Mouse (Mus musculus): Measurements from ENCODE around the gene Mrps21. TPM values are rescaled to one million over a fixed set of nuclear protein-coding genes. Genes with fewer than 3 reads are reported as not detected.

Mrps21 gene
- polyA plus RNA-seq, 1 experiment, result 441 TPM

DNA sequence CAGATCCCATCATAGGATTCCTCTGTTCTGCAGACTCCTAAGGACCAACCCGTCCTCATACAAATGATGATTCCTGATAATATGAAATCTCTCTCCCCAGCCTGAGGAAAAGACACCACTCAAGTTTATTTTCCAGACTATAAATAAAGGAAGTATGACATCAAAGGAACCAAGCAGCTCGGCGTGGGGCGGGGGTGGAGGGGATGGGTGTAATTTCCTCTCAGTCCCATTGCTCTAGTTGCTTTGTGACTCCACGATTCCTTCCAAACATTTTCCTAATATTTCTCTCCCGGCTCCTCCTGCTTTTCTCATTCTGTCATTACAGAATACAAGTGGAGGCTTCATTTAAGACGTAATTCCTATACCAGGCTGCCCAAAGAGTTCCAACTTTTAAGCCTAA is 21.8 kb upstream of the Mrps21 start:
- H3K36me3 ChIP-seq (ENCODE audit: control insufficient read depth, insufficient read depth), result no peaks in the 10 kb centered on the region
- peaks cover 22% of the 10 kb centered on the region for H3K79me2 ChIP-seq (ENCODE audit: control insufficient read depth, insufficient read depth)
- peaks cover 15% of the 10 kb centered on the region for H3K79me3 ChIP-seq (ENCODE audit: low read depth)
- no peak overlapping the region for H3ac ChIP-seq (ENCODE audit: control insufficient read depth, insufficient read length, low read depth)
- peak overlapping the region; percentile 86 for H3K4me3 ChIP-seq (ENCODE audit: insufficient read depth, poor library complexity, severe bottlenecking)
- TF ChIP-seq MYOG (IDR thresholded peaks at IDR 0.05; ENCODE audit: control insufficient read depth, extremely low read depth, insufficient read length), result no peak
- TF ChIP-seq MYOD1 (IDR thresholded peaks at IDR 0.05; ENCODE audit: control insufficient read depth, insufficient read length, low read depth), result no peak
- TF ChIP-seq FOSL1 (IDR thresholded peaks at IDR 0.05; ENCODE audit: insufficient read depth, low read length, poor library complexity, severe bottlenecking), result no peak
- no peak for TF ChIP-seq MAX (IDR thresholded peaks at IDR 0.05)
- no peak for TF ChIP-seq CEBPB (IDR thresholded peaks at IDR 0.05; ENCODE audit: low read depth)
- no peak for TF ChIP-seq CTCF (IDR thresholded peaks at IDR 0.05; ENCODE audit: control insufficient read depth, insufficient read depth, insufficient read length)
- no peak for TF ChIP-seq USF1 (IDR thresholded peaks at IDR 0.05; ENCODE audit: low read depth)
- H3K27me3 ChIP-seq (ENCODE audit: control insufficient read depth, insufficient read depth, insufficient read length), result no peaks in the 10 kb centered on the region

DNA sequence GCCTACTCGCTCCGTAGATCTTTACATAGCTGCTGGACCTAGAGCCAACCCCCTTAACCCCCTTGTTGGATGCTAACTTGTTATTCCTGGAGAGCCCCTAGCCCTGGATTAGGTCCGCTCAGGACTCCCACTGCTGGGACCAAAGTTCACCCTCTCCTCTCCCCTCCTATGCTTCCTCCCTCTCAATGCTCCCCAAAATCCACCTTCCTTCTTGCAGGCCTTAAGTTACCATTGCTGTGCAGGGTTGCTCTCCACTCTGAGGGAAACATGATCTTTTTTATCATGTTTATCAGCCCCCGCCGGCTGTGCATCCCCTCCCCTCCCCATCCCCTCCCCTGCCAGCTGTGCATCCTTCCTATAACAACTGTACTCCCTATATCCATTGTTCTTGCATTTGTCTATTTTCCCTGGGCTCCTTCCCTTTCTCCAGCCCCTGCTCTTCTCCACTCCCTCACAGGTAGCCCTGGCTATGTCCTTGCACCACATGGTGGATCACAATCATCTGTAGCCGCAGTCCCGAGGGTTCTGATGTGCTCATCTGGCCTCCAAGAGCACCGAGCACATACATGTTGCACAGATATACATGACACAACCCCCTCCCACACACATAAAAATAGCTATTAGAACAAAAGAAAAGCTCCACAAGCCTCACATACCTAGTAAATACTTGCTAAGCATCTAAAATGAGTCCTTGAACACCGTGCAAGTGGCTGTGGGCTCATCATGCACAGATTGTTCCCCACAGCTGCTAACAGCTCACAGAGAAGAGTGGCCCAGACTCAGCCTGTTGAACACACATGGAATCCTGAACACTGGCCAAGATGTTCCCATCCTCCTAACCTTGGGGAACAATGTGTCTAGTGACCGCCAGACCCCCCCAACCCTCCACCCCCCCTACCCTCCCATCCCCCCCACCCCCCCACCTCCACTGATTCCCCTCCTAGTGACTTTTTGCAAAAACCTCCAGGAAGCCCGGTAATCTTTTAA is 21.0 kb upstream of the Mrps21 start:
- Histone ChIP-seq H3K36me3 (ENCODE audit: control insufficient read depth, insufficient read depth) (no peaks in the 10 kb centered on the region), H3K27me3 (ENCODE audit: control insufficient read depth, insufficient read depth, insufficient read length) (no peaks in the 10 kb centered on the region), H3K79me2 (ENCODE audit: control insufficient read depth, insufficient read depth) (peaks cover 22% of the 10 kb centered on the region), H3ac (ENCODE audit: control insufficient read depth, insufficient read length, low read depth) (peak overlapping the region; percentile 21), H3K4me3 (ENCODE audit: insufficient read depth, poor library complexity, severe bottlenecking) (no peak overlapping the region), H3K79me3 (ENCODE audit: low read depth) (peaks cover 15% of the 10 kb centered on the region)
- TF ChIP-seq MYOG (IDR thresholded peaks at IDR 0.05; ENCODE audit: control insufficient read depth, extremely low read depth, insufficient read length), result no peak

DNA sequence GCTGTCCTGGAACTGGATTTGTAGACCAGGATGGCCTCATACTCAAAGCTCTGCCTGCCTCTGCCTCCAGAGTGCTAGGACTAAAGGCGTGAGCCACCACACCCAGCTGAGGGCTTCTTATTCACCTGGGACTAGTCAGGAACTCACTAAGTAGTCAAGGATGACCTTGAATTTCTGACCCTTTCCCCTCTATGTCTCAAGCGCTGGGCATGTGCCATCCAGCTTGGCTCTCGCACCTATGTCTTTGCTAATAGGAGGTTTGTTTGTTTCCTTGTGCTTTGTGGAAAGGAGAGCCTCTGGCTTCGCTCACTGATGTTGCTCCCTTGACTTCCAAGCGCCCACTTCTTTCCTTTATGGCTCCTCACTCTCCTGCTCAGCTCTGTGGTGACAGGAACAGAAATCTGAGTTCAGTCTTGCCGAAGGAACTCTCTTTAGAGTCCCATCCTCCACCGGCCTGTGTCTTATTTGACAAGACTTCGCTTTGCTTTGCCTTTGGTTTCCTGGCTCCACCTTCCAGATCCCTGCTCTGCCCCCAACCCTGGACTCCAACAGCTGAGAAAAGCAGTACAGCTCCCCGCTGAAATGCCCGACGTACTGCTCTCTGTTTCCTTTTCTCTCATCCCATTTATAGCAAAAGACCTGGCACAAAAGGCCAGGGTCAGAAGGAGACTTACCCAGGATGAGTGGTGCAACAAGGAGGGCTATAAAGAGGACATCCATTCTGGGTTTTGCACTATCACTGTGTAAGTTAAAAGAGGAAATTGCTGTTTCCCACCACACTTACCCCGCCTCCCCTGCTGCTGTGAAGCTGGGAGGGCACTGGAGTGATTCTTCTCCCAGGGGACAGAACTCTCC is 20.1 kb upstream of the Mrps21 start, which contains the start of gene BC028528:
TSS of gene BC028528 (minus strand) at position 795 of the 855 bp plus-strand sequence.
- Histone ChIP-seq H3K36me3 (ENCODE audit: control insufficient read depth, insufficient read depth) (no peaks in the 10 kb centered on the region), H3ac (ENCODE audit: control insufficient read depth, insufficient read length, low read depth) (peak within 1 kb of the TSS; percentile 43), H3K4me3 (ENCODE audit: insufficient read depth, poor library complexity, severe bottlenecking) (peak within 1 kb of the TSS; percentile 12), H3K27me3 (ENCODE audit: control insufficient read depth, insufficient read depth, insufficient read length) (no peaks in the 10 kb centered on the region), H3K79me3 (ENCODE audit: low read depth) (peaks cover 15% of the 10 kb centered on the region), H3K79me2 (ENCODE audit: control insufficient read depth, insufficient read depth) (peaks cover 22% of the 10 kb centered on the region)
- TF ChIP-seq MAX (IDR thresholded peaks at IDR 0.05) (no peak), USF1 (IDR thresholded peaks at IDR 0.05; ENCODE audit: low read depth) (no peak), MYOG (IDR thresholded peaks at IDR 0.05; ENCODE audit: control insufficient read depth, extremely low read depth, insufficient read length) (no peak), CTCF (IDR thresholded peaks at IDR 0.05; ENCODE audit: control insufficient read depth, insufficient read depth, insufficient read length) (no peak), FOSL1 (IDR thresholded peaks at IDR 0.05; ENCODE audit: insufficient read depth, low read length, poor library complexity, severe bottlenecking) (no peak), CEBPB (IDR thresholded peaks at IDR 0.05; ENCODE audit: low read depth) (no peak), MYOD1 (IDR thresholded peaks at IDR 0.05; ENCODE audit: control insufficient read depth, insufficient read length, low read depth) (no peak)

DNA sequence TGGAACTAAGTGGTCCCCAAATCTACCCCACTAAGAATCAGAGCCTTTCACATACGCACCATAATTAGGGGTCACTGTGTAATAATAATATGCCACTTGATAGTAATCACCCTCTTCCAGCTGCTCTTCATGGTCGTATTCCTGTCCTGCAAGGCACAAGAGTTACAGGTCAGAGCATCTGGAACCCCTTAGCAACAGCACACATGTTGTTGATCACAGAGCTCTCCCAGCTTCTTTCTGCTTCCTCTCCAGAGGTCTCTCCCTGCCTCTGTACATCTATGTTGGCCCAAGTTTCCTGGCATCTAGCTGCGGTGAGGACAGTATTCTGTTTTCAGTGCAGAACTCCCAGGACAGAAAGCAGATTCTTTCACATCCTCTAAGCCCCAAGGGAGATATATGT is 18.3 kb upstream of the Mrps21 start:
- H3K79me3 ChIP-seq (ENCODE audit: low read depth), result peaks cover 6% of the 10 kb centered on the region

DNA sequence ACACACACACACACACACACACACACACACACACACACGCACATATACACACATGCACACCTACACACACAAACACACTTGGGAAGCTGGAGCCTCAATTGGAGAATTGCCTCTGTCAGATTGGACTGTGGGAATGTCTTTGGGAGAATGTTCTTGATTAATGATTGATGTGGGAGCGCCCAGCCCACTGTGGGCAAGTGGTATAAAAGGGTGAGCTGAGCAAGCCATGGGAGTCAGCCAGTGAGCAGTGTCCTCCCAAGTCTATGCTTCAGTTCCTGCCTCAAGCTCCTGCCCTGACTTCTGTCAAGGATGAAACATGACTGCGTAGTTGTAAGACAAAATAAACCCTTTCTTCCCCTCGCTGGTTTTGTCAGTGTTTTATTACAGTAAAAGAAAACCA is 16.3 kb upstream of the Mrps21 start:
- no peaks in the 10 kb centered on the region for H3K36me3 ChIP-seq (ENCODE audit: control insufficient read depth, insufficient read depth)
- no peaks in the 10 kb centered on the region for H3K79me3 ChIP-seq (ENCODE audit: low read depth)
- no peaks in the 10 kb centered on the region for H3K79me2 ChIP-seq (ENCODE audit: control insufficient read depth, insufficient read depth)
- no peaks in the 10 kb centered on the region for H3K27me3 ChIP-seq (ENCODE audit: control insufficient read depth, insufficient read depth, insufficient read length)
- no peak for TF ChIP-seq MYOG (IDR thresholded peaks at IDR 0.05; ENCODE audit: control insufficient read depth, extremely low read depth, insufficient read length)
- no peak for TF ChIP-seq CTCF (IDR thresholded peaks at IDR 0.05; ENCODE audit: control insufficient read depth, insufficient read depth, insufficient read length)
- TF ChIP-seq MAX (IDR thresholded peaks at IDR 0.05), result no peak
- no peak for TF ChIP-seq CEBPB (IDR thresholded peaks at IDR 0.05; ENCODE audit: low read depth)
- no peak for TF ChIP-seq USF1 (IDR thresholded peaks at IDR 0.05; ENCODE audit: low read depth)
- no peak for TF ChIP-seq FOSL1 (IDR thresholded peaks at IDR 0.05; ENCODE audit: insufficient read depth, low read length, poor library complexity, severe bottlenecking)
- TF ChIP-seq MYOD1 (IDR thresholded peaks at IDR 0.05; ENCODE audit: control insufficient read depth, insufficient read length, low read depth), result no peak
- no peak overlapping the region for H3K4me3 ChIP-seq (ENCODE audit: insufficient read depth, poor library complexity, severe bottlenecking)
- no peak overlapping the region for H3ac ChIP-seq (ENCODE audit: control insufficient read depth, insufficient read length, low read depth)

More for the DNA sequence above, 18.3 kb upstream of the Mrps21 start:
- no peak for TF ChIP-seq MAX (IDR thresholded peaks at IDR 0.05)
- no peak for TF ChIP-seq USF1 (IDR thresholded peaks at IDR 0.05; ENCODE audit: low read depth)
- TF ChIP-seq CEBPB (IDR thresholded peaks at IDR 0.05; ENCODE audit: low read depth), result no peak
- no peak for TF ChIP-seq CTCF (IDR thresholded peaks at IDR 0.05; ENCODE audit: control insufficient read depth, insufficient read depth, insufficient read length)
- TF ChIP-seq MYOD1 (IDR thresholded peaks at IDR 0.05; ENCODE audit: control insufficient read depth, insufficient read length, low read depth), result no peak
- no peak for TF ChIP-seq MYOG (IDR thresholded peaks at IDR 0.05; ENCODE audit: control insufficient read depth, extremely low read depth, insufficient read length)
- TF ChIP-seq FOSL1 (IDR thresholded peaks at IDR 0.05; ENCODE audit: insufficient read depth, low read length, poor library complexity, severe bottlenecking), result no peak
- Histone ChIP-seq H3K79me2 (ENCODE audit: control insufficient read depth, insufficient read depth) (peaks cover 8% of the 10 kb centered on the region), H3K27me3 (ENCODE audit: control insufficient read depth, insufficient read depth, insufficient read length) (no peaks in the 10 kb centered on the region), H3ac (ENCODE audit: control insufficient read depth, insufficient read length, low read depth) (no peak overlapping the region), H3K4me3 (ENCODE audit: insufficient read depth, poor library complexity, severe bottlenecking) (no peak overlapping the region), H3K36me3 (ENCODE audit: control insufficient read depth, insufficient read depth) (no peaks in the 10 kb centered on the region)
